Mouse (Mus musculus) stomach, postnatal 0 days (tissue): ENCODE measurements around the gene Cadm1. TPM values are rescaled to one million over a fixed set of nuclear protein-coding genes. Genes with fewer than 3 reads are reported as not detected.

Experiments used
- ATAC-seq: fragments of 200-750 bp; cut with Nextera tagmentation; 2 replicates; pipeline ENCODE4 v1.8.0; 2017; ENCODE audit not compliant: low FRiP score, low TSS enrichment
- DNase-seq: peaks from one replicate; pipeline ENCODE4 v3.0.0-alpha.2; 2016; ENCODE audit warnings: low spot score
- H3K27ac ChIP-seq: fragments of 300-500 bp; sonication (generic); replicated peaks from 2 replicates; pipeline ENCODE4 v1.5.1; 2014; ENCODE audit warnings: mild to moderate bottlenecking, control low read depth
- H3K27me3 ChIP-seq: fragments of 300-500 bp; sonication (generic); 2 replicates; pipeline ENCODE4 v1.6.1; 2014; ENCODE audit warnings: low read length; ENCODE audit not compliant: control insufficient read depth, insufficient read depth
- H3K36me3 ChIP-seq: fragments of 300-500 bp; sonication (generic); 2 replicates; pipeline ENCODE4 v1.6.1; 2014; ENCODE audit warnings: low read length, mixed read lengths; ENCODE audit not compliant: control insufficient read depth, insufficient read depth
- H3K4me1 ChIP-seq: fragments of 300-500 bp; sonication (generic); replicated peaks from 2 replicates; pipeline ENCODE4 v1.6.1; 2014; ENCODE audit warnings: antibody characterized with exemption; ENCODE audit not compliant: control insufficient read depth, insufficient read depth
- H3K4me2 ChIP-seq: fragments of 300-500 bp; sonication (generic); replicated peaks from 2 replicates; pipeline ENCODE4 v1.6.1; 2014; ENCODE audit warnings: low read depth, mild to moderate bottlenecking, control low read depth, moderate library complexity
- H3K4me3 ChIP-seq: fragments of 300-500 bp; sonication (generic); 2 replicates; pipeline ENCODE4 v1.5.1; 2014; ENCODE audit warnings: low read depth, low read length, control low read depth
- H3K9ac ChIP-seq: fragments of 300-500 bp; sonication (generic); 2 replicates; pipeline ENCODE4 v1.6.1; 2014; ENCODE audit warnings: mild to moderate bottlenecking, low read length, control low read depth, mixed read lengths
- H3K9me3 ChIP-seq: fragments of 300-500 bp; sonication (generic); 2 replicates; pipeline ENCODE4 v1.6.1; 2016; ENCODE audit warnings: low read length; ENCODE audit not compliant: control insufficient read depth
- CTCF ChIP-seq: IDR thresholded peaks from 2 replicates; pipeline ENCODE4 v1.5.1; 2016; ENCODE audit warnings: antibody characterized with exemption, low read depth, mild to moderate bottlenecking, moderate library complexity
- EP300 ChIP-seq: optimal IDR thresholded peaks from 2 replicates; pipeline ENCODE3; 2016; ENCODE audit warnings: antibody characterized with exemption
- WGBS: fragments of 180-500 bp; shearing (Covaris S2); extraction: QIAGEN DNeasy Blood & Tissue Kit; methylation state at CpG from one replicate; pipeline ENCODE4 v1.1.7; 2014; 5-methylcytosine and 5-hydroxymethylcytosine counted together
- polyA plus RNA-seq: library from polyadenylated mRNA; unstranded; fragments of >200 nt; fragmentation: Nextera tagmentation; extraction: Ambion mirVana; gene quantifications from 2 replicates; pipeline ENCODE4 v1.2.1, GENCODE M21; 2015

Cadm1 gene
- polyA plus RNA-seq, 1 experiment from 2014 or later: 18.3 TPM

DNA sequence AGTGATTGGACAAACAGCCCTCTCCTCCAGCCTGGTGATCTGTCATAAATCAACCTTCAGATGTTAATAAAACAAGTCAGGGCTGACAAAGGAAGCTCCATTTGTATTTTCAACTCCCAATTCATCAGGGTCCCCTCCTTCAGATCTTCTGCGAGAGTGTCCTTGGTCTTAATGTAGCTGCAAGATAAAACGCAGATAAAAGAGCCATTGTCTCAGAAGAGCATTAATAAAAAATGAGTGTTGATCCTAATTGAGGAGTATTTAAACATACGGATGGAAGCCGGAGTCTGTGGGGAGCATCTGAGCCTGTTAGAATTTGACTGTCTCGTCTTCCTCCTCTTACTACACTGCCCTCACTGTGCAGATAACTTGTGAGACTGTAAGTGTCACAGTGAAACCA is 234.9 kb downstream of the Cadm1 start:
- DNase-seq (no peak), ATAC-seq (no peak)
- H3K4me2 ChIP-seq: no peak overlapping the region
- no peaks in the 10 kb centered on the region for H3K27me3 ChIP-seq
- H3K36me3 ChIP-seq: no peaks in the 10 kb centered on the region
- TF ChIP-seq CTCF (no peak), EP300 (no peak)
- no peak overlapping the region for H3K27ac ChIP-seq
- H3K9me3 ChIP-seq: no peaks in the 10 kb centered on the region
- no peak overlapping the region for H3K4me3 ChIP-seq
- no peaks in the 10 kb centered on the region for H3K4me1 ChIP-seq
- H3K9ac ChIP-seq: no peak overlapping the region
- 30% methylated on average over 5 of the region's 5 CpGs for WGBS

DNA sequence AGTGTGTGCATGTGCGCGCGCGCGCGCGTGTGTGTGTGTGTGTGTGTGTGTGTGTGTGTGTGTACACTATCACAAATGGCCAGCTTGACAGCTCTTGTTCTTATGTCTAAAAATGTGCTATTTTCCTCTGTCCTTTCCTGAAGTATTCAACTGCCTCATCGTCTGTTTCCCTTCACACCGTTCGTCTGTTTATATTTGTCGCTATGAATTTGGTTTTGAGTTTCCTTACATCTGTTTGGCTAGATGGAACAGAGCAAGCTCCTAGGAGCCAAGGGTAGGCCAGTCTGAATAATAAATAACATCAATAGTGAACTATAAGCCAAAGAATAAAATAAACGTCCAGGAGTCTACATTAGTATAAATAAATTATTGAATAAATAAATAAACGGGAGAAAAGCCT is 235.3 kb downstream of the Cadm1 start:
- Histone ChIP-seq H3K9me3 (no peaks in the 10 kb centered on the region), H3K27me3 (no peaks in the 10 kb centered on the region), H3K27ac (no peak overlapping the region), H3K4me2 (no peak overlapping the region), H3K4me3 (no peak overlapping the region), H3K9ac (no peak overlapping the region), H3K4me1 (no peaks in the 10 kb centered on the region), H3K36me3 (no peaks in the 10 kb centered on the region)
- no peak for ATAC-seq
- 68% methylated on average over 13 of the region's 13 CpGs for WGBS
- TF ChIP-seq CTCF (no peak), EP300 (no peak)
- DNase-seq: no peak

DNA sequence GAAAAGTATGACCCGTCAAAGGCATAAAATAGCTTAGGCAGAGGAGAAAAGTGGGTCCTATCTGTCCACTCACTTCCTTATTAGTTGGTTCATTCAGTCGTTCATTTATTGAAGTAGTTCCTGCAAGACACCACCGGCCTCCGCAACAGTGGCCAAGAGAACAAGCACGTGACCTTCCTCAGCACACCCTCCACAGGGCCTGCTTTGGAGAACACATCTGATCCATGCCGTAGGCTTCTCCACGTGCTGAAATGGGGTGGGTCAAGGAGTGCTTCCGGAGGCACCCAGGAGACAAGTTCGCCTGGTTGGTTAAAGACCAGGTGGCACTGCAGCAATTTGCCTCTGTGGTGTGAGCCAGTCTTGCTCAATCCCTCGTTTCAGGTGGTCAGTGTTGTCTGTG is 236.4 kb downstream of the Cadm1 start:
- Histone ChIP-seq H3K4me2 (no peak overlapping the region), H3K9me3 (no peaks in the 10 kb centered on the region), H3K4me1 (no peaks in the 10 kb centered on the region), H3K36me3 (no peaks in the 10 kb centered on the region), H3K27ac (no peak overlapping the region), H3K9ac (no peak overlapping the region), H3K27me3 (no peaks in the 10 kb centered on the region), H3K4me3 (no peak overlapping the region)
- ATAC-seq (no peak), DNase-seq (no peak)
- 50% methylated on average over 10 of the region's 10 CpGs for WGBS
- TF ChIP-seq EP300 (no peak), CTCF (no peak)

DNA sequence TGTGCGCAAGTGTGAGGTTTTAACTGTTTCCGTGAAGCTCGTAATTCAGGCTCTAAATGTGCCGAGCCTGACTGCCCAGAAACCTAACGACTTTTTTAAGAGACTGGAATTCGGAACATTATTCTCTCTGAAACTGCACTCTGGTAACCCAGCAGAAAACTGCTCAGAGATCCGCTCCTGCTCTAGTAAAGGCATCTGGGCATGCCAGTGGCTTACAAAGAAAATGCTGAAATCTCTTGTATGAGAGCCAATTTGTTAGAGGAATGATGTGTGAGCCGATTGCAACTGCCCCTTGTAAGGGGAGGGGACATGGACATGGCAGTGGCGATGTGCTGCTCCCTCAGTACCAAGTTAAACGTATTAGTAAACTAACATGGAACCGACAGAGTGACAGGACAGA is 240.9 kb downstream of the Cadm1 start:
- Histone ChIP-seq H3K27me3 (no peaks in the 10 kb centered on the region), H3K4me3 (no peak overlapping the region), H3K4me1 (no peaks in the 10 kb centered on the region), H3K9ac (no peak overlapping the region), H3K27ac (no peak overlapping the region), H3K4me2 (no peak overlapping the region), H3K9me3 (no peaks in the 10 kb centered on the region), H3K36me3 (no peaks in the 10 kb centered on the region)
- DNase-seq (no peak), ATAC-seq (no peak)
- 43% methylated on average over 11 of the region's 11 CpGs for WGBS
- TF ChIP-seq EP300 (no peak), CTCF (no peak)

DNA sequence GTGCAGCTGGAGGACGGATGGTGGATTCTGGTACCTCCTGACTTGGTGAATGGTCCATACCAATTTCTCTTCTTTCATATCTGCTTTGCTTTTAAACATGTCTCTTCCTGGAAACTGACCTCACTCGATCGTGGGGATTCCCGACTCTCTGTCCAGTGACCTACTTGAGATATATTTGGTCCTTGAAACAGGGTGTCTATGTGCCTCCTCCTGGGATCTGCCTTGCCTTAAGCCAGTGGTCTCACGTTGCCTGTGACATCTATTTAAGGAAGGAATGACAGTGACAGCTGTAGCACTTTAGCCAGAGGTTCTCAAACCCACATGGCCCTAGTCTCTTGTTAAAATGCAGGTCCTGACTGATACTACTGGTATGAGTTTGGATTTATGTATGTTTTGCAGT is 242.0 kb downstream of the Cadm1 start:
- Histone ChIP-seq H3K27me3 (no peaks in the 10 kb centered on the region), H3K36me3 (no peaks in the 10 kb centered on the region), H3K9ac (no peak overlapping the region), H3K4me3 (no peak overlapping the region), H3K27ac (no peak overlapping the region), H3K4me1 (no peaks in the 10 kb centered on the region), H3K9me3 (no peaks in the 10 kb centered on the region), H3K4me2 (no peak overlapping the region)
- DNase-seq: no peak
- TF ChIP-seq CTCF (no peak), EP300 (no peak)
- WGBS: 58% methylated on average over 5 of the region's 5 CpGs
- no peak for ATAC-seq

DNA sequence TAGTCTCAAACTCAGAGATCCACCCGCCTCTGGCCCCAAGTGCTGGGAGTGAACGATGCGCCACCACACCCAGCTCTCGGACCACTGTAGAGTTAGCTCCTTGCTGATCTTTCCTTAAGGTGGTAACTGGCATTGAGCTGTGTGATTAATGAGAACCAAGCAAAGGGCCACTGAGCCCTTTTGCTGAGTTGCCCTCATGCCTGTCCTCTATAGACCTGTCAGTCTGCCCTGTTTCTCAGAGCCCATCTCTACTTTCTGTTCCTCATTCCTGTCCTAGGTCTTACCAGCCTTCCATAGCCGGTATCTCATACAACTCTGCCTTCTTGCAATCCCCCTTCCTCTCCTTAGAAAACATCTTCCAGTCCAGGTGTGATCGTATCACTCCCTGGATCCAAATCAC is 242.8 kb downstream of the Cadm1 start:
- Histone ChIP-seq H3K9ac (no peak overlapping the region), H3K4me3 (no peak overlapping the region), H3K4me1 (no peaks in the 10 kb centered on the region), H3K36me3 (no peaks in the 10 kb centered on the region), H3K9me3 (no peaks in the 10 kb centered on the region), H3K27me3 (no peaks in the 10 kb centered on the region), H3K4me2 (no peak overlapping the region), H3K27ac (no peak overlapping the region)
- WGBS: 82% methylated on average over 6 of the region's 6 CpGs
- no peak for DNase-seq
- no peak for ATAC-seq
- TF ChIP-seq CTCF (no peak), EP300 (no peak)
